13 mouse cellular contexts compared by ENCODE assay signal in genomic region chr11:76734560-76734959, GRCm38 (mm10). TPM values are rescaled to one million over a fixed set of nuclear protein-coding genes. Genes with fewer than 3 reads are reported as not detected.
DNase-seq lines count a peak whose midpoint lies in the region; ATAC-seq and TF ChIP-seq lines count a peak whose summit lies in the region.
"Had no signal": no experiment of that assay in that cellular context is flagged by ENCODE, and none has a peak within 500 bp of the region (broad histone marks: within the 10 kb centered on the region; RNA-seq: fewer than 3 reads in every experiment).

No protein-coding gene starts in this region.

- TF ChIP-seq CTCF in olfactory bulb, adult 2 months (IDR thresholded peaks at IDR 0.05; ENCODE audit: insufficient read depth, low read depth, low read length): no peak

- WGBS in heart, embryonic 16.5 days: 61% methylated on average over 3 of the region's 3 CpGs
- 29% methylated on average over 3 of the region's 3 CpGs for WGBS in olfactory bulb, adult 2 months
- WGBS in kidney, embryonic 16.5 days: 68% methylated on average over 3 of the region's 3 CpGs
- WGBS in forebrain, embryonic 16.5 days: 67% methylated on average over 3 of the region's 3 CpGs

- H3K27me3 ChIP-seq in heart, embryonic 16.5 days (ENCODE audit: control insufficient read depth, insufficient read depth, low read length): no peaks in the 10 kb centered on the region
- H3K27me3 ChIP-seq in kidney, embryonic 16.5 days (ENCODE audit: insufficient read depth, low read length): no peaks in the 10 kb centered on the region
- H3K27me3 ChIP-seq in forebrain, embryonic 16.5 days (replicated peaks; ENCODE audit: control insufficient read depth, insufficient read depth, low read length): no peaks in the 10 kb centered on the region
- H3K27me3 ChIP-seq: limb, embryonic 12.5 days; stomach, embryonic 15.5 days had no signal

- DNase-seq in heart, adult 9 months (ENCODE audit: low spot score in 2 of 2): no peak
- peak; percentile 16 for DNase-seq in thymus, postnatal 0 days (ENCODE audit: low spot score)
- no peak for DNase-seq in thymus, postnatal 10 days (ENCODE audit: low spot score in 2 of 2)
- DNase-seq: cerebellum, postnatal 14 days had no signal

- no peak for TF ChIP-seq POLR2A in olfactory bulb, adult 2 months (IDR thresholded peaks at IDR 0.05; ENCODE audit: insufficient read depth, low read depth, low read length)

- no peak for ATAC-seq in heart, embryonic 16.5 days (replicated peaks; ENCODE audit: extremely low read depth, insufficient read depth, low FRiP score)
- no peak for ATAC-seq in kidney, embryonic 16.5 days (ENCODE audit: low FRiP score, low TSS enrichment)
- ATAC-seq in forebrain, embryonic 16.5 days: no peak
- ATAC-seq: intestine, postnatal 0 days had no signal

- no peak overlapping the region for H3K9ac ChIP-seq in heart, embryonic 16.5 days (ENCODE audit: low read length)
- H3K9ac ChIP-seq in kidney, embryonic 16.5 days (replicated peaks; ENCODE audit: low read length): no peak overlapping the region
- H3K9ac ChIP-seq in forebrain, embryonic 16.5 days (replicated peaks; ENCODE audit: low read depth, low read length): no peak overlapping the region
- H3K9ac ChIP-seq: limb, embryonic 12.5 days; stomach, embryonic 15.5 days had no signal

- H3K27ac ChIP-seq in heart, embryonic 16.5 days (ENCODE audit: low read length): peak overlapping the region; percentile 61; the same call in 1 of the 2 replicates
- peak overlapping the region; percentile 45; the same call in 1 of the 2 replicates for H3K27ac ChIP-seq in brown adipose tissue, adult 24 weeks (replicated peaks; ENCODE audit: low read depth, low read length)
- peak overlapping the region; percentile 88; the same call in 1 of the 2 replicates for H3K27ac ChIP-seq in olfactory bulb, adult 2 months (ENCODE audit: insufficient read depth, low read depth, low read length)
- no peak overlapping the region for H3K27ac ChIP-seq in kidney, embryonic 16.5 days (ENCODE audit: low read length)
- H3K27ac ChIP-seq in forebrain, embryonic 16.5 days (ENCODE audit: low read length): no peak overlapping the region
- H3K27ac ChIP-seq: limb, embryonic 12.5 days; stomach, embryonic 15.5 days had no signal

- no peaks in the 10 kb centered on the region for H3K9me3 ChIP-seq in heart, embryonic 16.5 days (replicated peaks; ENCODE audit: control insufficient read depth, low read length)
- no peaks in the 10 kb centered on the region for H3K9me3 ChIP-seq in kidney, embryonic 16.5 days (ENCODE audit: low read length)
- no peaks in the 10 kb centered on the region for H3K9me3 ChIP-seq in forebrain, embryonic 16.5 days (ENCODE audit: control insufficient read depth, low read length)
- H3K9me3 ChIP-seq: limb, embryonic 12.5 days; stomach, embryonic 15.5 days had no signal

- H3K36me3 ChIP-seq in heart, embryonic 16.5 days (ENCODE audit: control insufficient read depth, insufficient read depth): peaks cover 20% of the 10 kb centered on the region
- peaks cover 31% of the 10 kb centered on the region for H3K36me3 ChIP-seq in kidney, embryonic 16.5 days (ENCODE audit: insufficient read depth, low read length)
- H3K36me3 ChIP-seq in forebrain, embryonic 16.5 days (ENCODE audit: control insufficient read depth, insufficient read depth): peaks cover 16% of the 10 kb centered on the region

- no peak overlapping the region for H3K4me3 ChIP-seq in heart, embryonic 16.5 days (ENCODE audit: low read length)
- no peak overlapping the region for H3K4me3 ChIP-seq in brown adipose tissue, adult 24 weeks (ENCODE audit: insufficient read depth, low read depth, low read length)
- no peak overlapping the region for H3K4me3 ChIP-seq in olfactory bulb, adult 2 months (ENCODE audit: insufficient read depth, low read depth, low read length)
- no peak overlapping the region for H3K4me3 ChIP-seq in kidney, embryonic 16.5 days (ENCODE audit: low read length)
- no peak overlapping the region for H3K4me3 ChIP-seq in forebrain, embryonic 16.5 days (replicated peaks; ENCODE audit: low read length)
- H3K4me3 ChIP-seq: limb, embryonic 12.5 days; stomach, embryonic 15.5 days had no signal

- no peak overlapping the region for H3K4me2 ChIP-seq in heart, embryonic 16.5 days (ENCODE audit: low read depth, low read length)
- no peak overlapping the region for H3K4me2 ChIP-seq in kidney, embryonic 16.5 days (replicated peaks; ENCODE audit: low read depth, low read length)
- no peak overlapping the region for H3K4me2 ChIP-seq in forebrain, embryonic 16.5 days (ENCODE audit: low read length)
- H3K4me2 ChIP-seq: heart, embryonic 11.5 days; limb, embryonic 12.5 days; stomach, embryonic 15.5 days had no signal

- no peaks in the 10 kb centered on the region; the same call in 1 of the 2 replicates for H3K4me1 ChIP-seq in heart, embryonic 16.5 days (ENCODE audit: control insufficient read depth, insufficient read depth, low read length)
- H3K4me1 ChIP-seq in brown adipose tissue, adult 24 weeks (ENCODE audit: control insufficient read depth, insufficient read depth, insufficient read length, low read length): peaks cover 14% of the 10 kb centered on the region
- H3K4me1 ChIP-seq in olfactory bulb, adult 2 months (ENCODE audit: control insufficient read depth, insufficient read depth, low read length): peaks cover 7% of the 10 kb centered on the region; the same call in 1 of the 2 replicates
- H3K4me1 ChIP-seq in kidney, embryonic 16.5 days (ENCODE audit: insufficient read depth, low read length): no peaks in the 10 kb centered on the region
- H3K4me1 ChIP-seq in forebrain, embryonic 16.5 days (replicated peaks; ENCODE audit: control insufficient read depth, insufficient read depth, low read length): no peaks in the 10 kb centered on the region
- H3K4me1 ChIP-seq: limb, embryonic 12.5 days; stomach, embryonic 15.5 days had no signal

RNA-seq across cellular contexts. Expression of gene Gosr1, which starts 28.8 kb away (rescaled TPM):
- 20.9 and 21.4 TPM in 2 replicates for polyA plus RNA-seq in heart, embryonic 16.5 days (2015; fragmentation: Nextera tagmentation; extraction: Ambion mirVana)
- 27.5 TPM in 2 replicates for polyA plus RNA-seq in thymus, postnatal 0 days (2015; fragmentation: Nextera tagmentation; extraction: Ambion mirVana)
- 40.1 and 44.5 TPM in 2 replicates for polyA plus RNA-seq in brown adipose tissue, adult 24 weeks (2012; ENCODE audit: insufficient read depth, insufficient read length, missing spikeins)
- polyA plus RNA-seq in olfactory bulb, adult 2 months (2012; ENCODE audit: insufficient read depth, insufficient read length, low replicate concordance, missing spikeins): 143 TPM in 1 of 2 replicates, not detected in the other
- 34.0 and 34.8 TPM in 2 replicates for polyA plus RNA-seq in kidney, embryonic 16.5 days (2015; fragmentation: Nextera tagmentation; extraction: Ambion mirVana)
- polyA plus RNA-seq in forebrain, embryonic 16.5 days (2015; fragmentation: Nextera tagmentation; extraction: Ambion mirVana): 29.4 and 35.4 TPM in 2 replicates

RNA-seq across cellular contexts. Expression of gene Trarg1, which starts 55.0 kb away (rescaled TPM):
- polyA plus RNA-seq in heart, embryonic 16.5 days (2015; fragmentation: Nextera tagmentation; extraction: Ambion mirVana): 0.51 and 0.54 TPM in 2 replicates
- polyA plus RNA-seq in thymus, postnatal 0 days (2015; fragmentation: Nextera tagmentation; extraction: Ambion mirVana): 1.6 and 1.9 TPM in 2 replicates
- polyA plus RNA-seq in brown adipose tissue, adult 24 weeks (2012; ENCODE audit: insufficient read depth, insufficient read length, missing spikeins): 368 and 373 TPM in 2 replicates
- not detected in 2 replicates for polyA plus RNA-seq in olfactory bulb, adult 2 months (2012; ENCODE audit: insufficient read depth, insufficient read length, low replicate concordance, missing spikeins)
- polyA plus RNA-seq in kidney, embryonic 16.5 days (2015; fragmentation: Nextera tagmentation; extraction: Ambion mirVana): 2.0 and 2.2 TPM in 2 replicates
- polyA plus RNA-seq in forebrain, embryonic 16.5 days (2015; fragmentation: Nextera tagmentation; extraction: Ambion mirVana): 0.24 and 0.27 TPM in 2 replicates

Comparison
In these comparisons a context has a peak if more than half of its experiments do, and no peak if none do; other contexts are left out.
1. H3K27ac ChIP-seq: peak in heart, embryonic 16.5 days (single experiment), brown adipose tissue, adult 24 weeks (single experiment) and olfactory bulb, adult 2 months (single experiment); none in kidney, embryonic 16.5 days (single experiment) and forebrain, embryonic 16.5 days (single experiment).
2. RNA of gene Trarg1, which starts 55.0 kb away (polyA plus RNA-seq): 368 to 373 TPM in brown adipose tissue, adult 24 weeks; 2.0 to 2.2 TPM in kidney, embryonic 16.5 days, 1.6 to 1.9 TPM in thymus, postnatal 0 days, 0.51 to 0.54 TPM in heart, embryonic 16.5 days, 0.24 to 0.27 TPM in forebrain, embryonic 16.5 days and not detected in olfactory bulb, adult 2 months; every median in the first group is over 100 times any median in the second.